In genomic region chrX:12827299-12827872, GRCm38 (mm10) we compare ENCODE assay signal across 28 mouse cellular contexts.
A peak's percentile ranks its signal among the peaks of the same experiment; 100 is the strongest.
DNase-seq lines count a peak whose midpoint lies in the region; ATAC-seq and TF ChIP-seq lines count a peak whose summit lies in the region.
"Had no signal": no experiment of that assay in that cellular context is flagged by ENCODE, and none has a peak within 500 bp of the region (broad histone marks: within the 10 kb centered on the region; RNA-seq: fewer than 3 reads in every experiment).

No protein-coding gene starts in this region.

- peak overlapping the region; percentile 25; the same call in 1 of the 2 replicates for H3K4me2 ChIP-seq in liver, embryonic 12.5 days
- H3K4me2 ChIP-seq: embryonic facial prominence, embryonic 15.5 days; forebrain, embryonic 12.5 days; heart, embryonic 11.5 days; hindbrain, embryonic 13.5 days; lung, embryonic 14.5 days; midbrain, embryonic 12.5 days; neural tube, embryonic 13.5 days had no signal

- H3K9me3 ChIP-seq in liver, embryonic 12.5 days (replicated peaks) = no peaks in the 10 kb centered on the region
- H3K9me3 ChIP-seq: embryonic facial prominence, embryonic 15.5 days; forebrain, embryonic 12.5 days; hindbrain, embryonic 13.5 days; midbrain, embryonic 12.5 days; neural tube, embryonic 13.5 days had no signal

- H3K9ac ChIP-seq in liver, embryonic 12.5 days = no peak overlapping the region
- H3K9ac ChIP-seq: embryonic facial prominence, embryonic 15.5 days; forebrain, embryonic 12.5 days; hindbrain, embryonic 13.5 days; lung, embryonic 14.5 days; midbrain, embryonic 12.5 days; neural tube, embryonic 13.5 days had no signal

- WGBS in liver, embryonic 12.5 days (ENCODE audit: insufficient replicate concordance) = 44% methylated on average over 4 of the region's 4 CpGs

- no peak overlapping the region for H3K27ac ChIP-seq in liver, embryonic 12.5 days
- H3K27ac ChIP-seq in layer of hippocampus, adult 2 months = no peak overlapping the region
- H3K27ac ChIP-seq: embryonic facial prominence, embryonic 15.5 days; forebrain, embryonic 12.5 days; hindbrain, embryonic 13.5 days; midbrain, embryonic 12.5 days; neural tube, embryonic 13.5 days had no signal

- no peak overlapping the region for H3K4me3 ChIP-seq in liver, embryonic 12.5 days
- no peak overlapping the region for H3K4me3 ChIP-seq in layer of hippocampus, adult 2 months
- H3K4me3 ChIP-seq: embryonic facial prominence, embryonic 15.5 days; forebrain, embryonic 12.5 days; hindbrain, embryonic 13.5 days; midbrain, embryonic 12.5 days; neural tube, embryonic 13.5 days had no signal

- H3K4me1 ChIP-seq in liver, embryonic 12.5 days = peaks cover 38% of the 10 kb centered on the region
- H3K4me1 ChIP-seq: embryonic facial prominence, embryonic 15.5 days; forebrain, embryonic 12.5 days; hindbrain, embryonic 13.5 days; midbrain, embryonic 12.5 days; neural tube, embryonic 13.5 days had no signal

- TF ChIP-seq CTCF in layer of hippocampus, adult 2 months (conservative IDR thresholded peaks at IDR 0.05) = no peak

- H3K27me3 ChIP-seq in liver, embryonic 12.5 days (replicated peaks) = no peaks in the 10 kb centered on the region
- H3K27me3 ChIP-seq: embryonic facial prominence, embryonic 15.5 days; forebrain, embryonic 12.5 days; hindbrain, embryonic 13.5 days; midbrain, embryonic 12.5 days; neural tube, embryonic 13.5 days had no signal

- no peaks in the 10 kb centered on the region for H3K36me3 ChIP-seq in liver, embryonic 12.5 days
- H3K36me3 ChIP-seq: embryonic facial prominence, embryonic 15.5 days; forebrain, embryonic 12.5 days; hindbrain, embryonic 13.5 days; midbrain, embryonic 12.5 days; neural tube, embryonic 13.5 days had no signal

- ATAC-seq in liver, embryonic 12.5 days = peak; percentile 75
- peak; percentile 54 for ATAC-seq in megakaryocyte progenitor cell, adult 5-6 weeks (replicated peaks; ENCODE audit: poor library complexity)
- ATAC-seq: CD4-positive, CD25-positive, alpha-beta regulatory T cell, adult 4 months had no signal

- DNase-seq in 416B (ENCODE audit: low read depth) = peak; percentile 50
- peak; percentile 44 for DNase-seq in MEL-GATA-1-ER (ENCODE audit: extremely low read depth, low read depth)
- DNase-seq in kidney, adult 18-20 months = no peak
- DNase-seq in spleen, postnatal 36 days (ENCODE audit: low spot score in 2 of 2) = no peak
- DNase-seq in layer of hippocampus, adult 2 months (ENCODE audit: low spot score in 2 of 2) = no peak
- DNase-seq: adrenal gland, postnatal 10 days; cerebellum, adult 11 months; cerebellum, adult 9-11 months; gastrocnemius, postnatal 10 days; heart, postnatal 36 days; kidney, adult 11 months; kidney, postnatal 36 days; layer of hippocampus, postnatal 36 days; left cerebral cortex, postnatal 4 days; lung, embryonic 14.5 days; lung, postnatal 14 days; right cerebral cortex, postnatal 4 days; thymus, adult 2 months; thymus, postnatal 36 days had no signal

Comparison
In these comparisons a context has a peak if more than half of its experiments do, and no peak if none do; other contexts are left out.
1. DNase-seq: peak in 416B (single experiment) and MEL-GATA-1-ER (single experiment); none in kidney, adult 18-20 months (single experiment), spleen, postnatal 36 days (0 of 2) and layer of hippocampus, adult 2 months (0 of 2).